Mouse (Mus musculus) adrenal gland, adult 8-10 months (tissue): ENCODE measurements around the gene Dffb. TPM values are rescaled to one million over a fixed set of nuclear protein-coding genes. Genes with fewer than 3 reads are reported as not detected.
A peak's percentile ranks its signal among the peaks of the same experiment; 100 is the strongest.

Experiments
- DNase-seq: peaks from one replicate; pipeline ENCODE4 v3.0.0; 2022
- total RNA-seq, 4 experiments: library from RNA; stranded (reverse); gene quantifications; 2 replicates each; pipeline ENCODE4 v1.2.4; 2022

Gene Dffb
- 10 to 100 TPM in 1 of 4 experiments, 1 to 10 TPM in 3; 3.2 to 12.7 (median 8.0) TPM for total RNA-seq

- peak; percentile 89 for DNase-seq
Observed at GRCm38 (mm10) chr4:153974431-153975291, at the start of gene Dffb, which contains the start of gene Cep104. Dffb (minus strand) TSS chr4:153975126. Cep104 (plus strand) TSS chr4:153975194.

GRCm38 (mm10) chr4:154023754-154024601 lies 49.1 kb upstream of the Dffb start:
- DNase-seq = no peak

GRCm38 (mm10) chr4:154022844-154023243 lies 47.9 kb upstream of the Dffb start:
- no peak for DNase-seq

- no peak for DNase-seq
Observed at GRCm38 (mm10) chr4:154022407-154022806, 47.5 kb upstream of the Dffb start.

- DNase-seq = no peak
Observed at GRCm38 (mm10) chr4:154021432-154021831, 46.5 kb upstream of the Dffb start.

- DNase-seq = no peak
Observed at GRCm38 (mm10) chr4:154019571-154019970, 44.6 kb upstream of the Dffb start.

- no peak for DNase-seq
Observed at GRCm38 (mm10) chr4:154015476-154015875, 40.5 kb upstream of the Dffb start.

- DNase-seq = no peak
Observed at GRCm38 (mm10) chr4:154012132-154012882, 37.4 kb upstream of the Dffb start.

- peak; percentile 75 for DNase-seq
Observed at GRCm38 (mm10) chr4:154011646-154012089, 36.7 kb upstream of the Dffb start, which contains the start of gene Lrrc47. Lrrc47 (plus strand) TSS chr4:154011731.

- DNase-seq = no peak
Observed at GRCm38 (mm10) chr4:154010907-154011645, 36.1 kb upstream of the Dffb start.

- DNase-seq = no peak
Observed at GRCm38 (mm10) chr4:154007759-154008158, 32.8 kb upstream of the Dffb start.

- DNase-seq = no peak
Observed at GRCm38 (mm10) chr4:154006264-154006663, 31.3 kb upstream of the Dffb start.

GRCm38 (mm10) chr4:154005488-154005887 lies 30.6 kb upstream of the Dffb start:
- DNase-seq = no peak

- DNase-seq = no peak
Observed at GRCm38 (mm10) chr4:153993505-153993904, 18.6 kb upstream of the Dffb start.

- DNase-seq = no peak
Observed at GRCm38 (mm10) chr4:153992715-153993114, 17.8 kb upstream of the Dffb start.

- DNase-seq = no peak
Observed at GRCm38 (mm10) chr4:153980470-153980869, 5.5 kb upstream of the Dffb start.

- no peak for DNase-seq
Observed at GRCm38 (mm10) chr4:153979243-153979642, 4.3 kb upstream of the Dffb start.

GRCm38 (mm10) chr4:153975768-153976167 lies 842 bp upstream of the Dffb start:
- no peak for DNase-seq

- DNase-seq = no peak
Observed at GRCm38 (mm10) chr4:153975292-153975662, 351 bp upstream of the Dffb start.

- no peak for DNase-seq
Observed at GRCm38 (mm10) chr4:153968063-153968462, 6.9 kb downstream of the Dffb start.

GRCm38 (mm10) chr4:153967556-153967955 lies 7.4 kb downstream of the Dffb start:
- no peak for DNase-seq

GRCm38 (mm10) chr4:153966651-153967050 lies 8.3 kb downstream of the Dffb start:
- no peak for DNase-seq
